Mouse (Mus musculus): Measurements from ENCODE around the gene Cldnd2.

Cldnd2 gene

DNA sequence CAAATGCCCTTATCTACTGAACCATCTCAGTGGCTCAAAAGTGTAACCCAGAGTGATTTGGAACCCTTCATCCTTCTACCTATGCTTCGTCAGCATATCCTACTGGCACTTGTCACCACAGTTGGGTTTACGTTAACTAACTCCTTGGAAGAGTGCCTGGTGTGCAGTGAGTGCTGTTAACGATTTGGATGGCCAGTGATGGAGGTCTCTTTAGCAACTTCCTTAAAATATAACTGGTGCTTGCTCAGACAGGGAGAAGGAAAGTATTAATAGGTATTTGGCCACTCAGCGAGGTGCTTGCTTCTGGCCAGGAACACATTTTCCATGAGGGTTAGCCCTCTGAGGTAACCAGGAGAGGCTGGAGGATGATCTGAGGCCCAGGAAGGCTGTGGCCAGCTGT is 7.2 kb downstream of the Cldnd2 start:
- DNase-seq (ENCODE audit: low spot score) = no peak

DNA sequence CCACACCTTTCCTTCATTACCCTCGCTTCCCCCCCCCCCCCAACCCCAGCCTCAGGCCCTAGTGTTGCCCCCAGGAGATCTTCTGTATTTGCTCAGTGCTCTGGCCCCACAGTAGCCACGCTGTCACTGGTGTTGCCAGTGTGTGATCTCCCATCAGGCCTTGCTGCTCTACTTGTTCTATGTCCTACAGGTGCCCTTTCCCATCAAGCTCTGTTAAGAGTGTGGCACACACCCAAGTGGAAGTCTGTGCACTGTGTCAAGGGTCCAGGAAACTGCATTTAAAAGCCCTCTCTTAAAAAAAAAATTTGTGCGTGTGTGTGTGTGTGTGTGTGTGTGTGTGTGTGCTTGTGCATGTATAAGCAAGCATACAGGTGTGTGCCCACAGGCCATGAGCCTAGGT is 7.7 kb downstream of the Cldnd2 start:
- DNase-seq (ENCODE audit: low spot score) = no peak

DNA sequence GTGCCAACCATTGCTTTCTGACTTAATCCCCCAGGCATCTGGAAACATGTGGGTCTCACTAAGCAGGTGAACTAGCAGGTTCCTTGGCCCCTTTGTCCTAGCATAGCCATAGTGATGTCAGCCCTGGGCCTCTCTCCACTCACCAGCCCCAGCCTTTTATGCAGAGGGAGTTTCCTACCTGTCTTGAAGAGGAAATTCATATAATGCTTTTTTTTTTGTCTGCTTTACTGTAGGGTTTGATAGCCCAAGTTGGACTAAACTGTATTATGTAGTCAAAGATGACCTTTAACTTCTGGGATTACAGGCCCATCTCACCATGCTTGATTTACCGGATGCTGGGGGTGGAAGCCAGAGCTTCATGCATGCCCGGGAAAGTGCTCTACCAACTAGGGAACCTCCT is 9.2 kb downstream of the Cldnd2 start:
- no peak for DNase-seq (ENCODE audit: low spot score)

DNA sequence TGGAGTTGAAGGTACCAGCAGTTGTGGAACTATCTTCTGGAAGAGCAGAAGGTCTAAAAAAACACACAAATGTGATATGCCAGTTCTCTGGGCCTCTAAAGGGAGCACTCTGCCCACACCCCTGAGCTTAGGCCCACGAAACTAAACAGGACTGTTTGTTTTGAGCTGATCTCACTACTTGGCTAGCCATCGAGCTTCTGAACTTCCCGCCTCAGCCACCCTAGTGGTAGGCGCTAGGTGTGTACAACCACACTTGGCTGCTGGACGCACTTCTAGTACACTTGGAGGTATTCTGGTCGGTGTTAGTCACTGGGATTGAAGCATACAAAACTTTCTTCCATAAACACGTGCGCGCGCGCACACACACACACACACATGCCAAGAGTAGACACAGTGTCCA is 11.1 kb downstream of the Cldnd2 start:
- DNase-seq (ENCODE audit: low spot score) = no peak

DNA sequence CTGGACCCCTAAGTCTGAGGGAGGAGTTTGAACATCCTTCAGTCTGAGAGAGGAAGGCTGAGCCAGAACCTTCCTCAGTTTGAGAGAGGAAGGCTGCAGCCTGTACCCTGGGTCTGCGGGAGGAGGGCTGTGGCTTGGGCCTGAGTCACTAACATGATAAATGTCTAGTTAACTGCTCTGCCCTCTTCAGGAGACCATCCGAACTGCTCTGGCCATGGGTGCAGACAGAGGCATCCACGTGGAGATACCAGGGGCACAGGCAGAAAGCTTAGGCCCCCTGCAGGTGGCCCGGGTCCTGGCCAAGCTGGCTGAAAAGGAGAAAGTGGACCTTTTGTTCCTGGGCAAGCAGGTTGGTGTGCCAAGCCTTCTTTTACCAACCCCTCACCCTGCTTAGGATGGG is 12.0 kb downstream of the Cldnd2 start:
- DNase-seq (ENCODE audit: low spot score) = no peak

DNA sequence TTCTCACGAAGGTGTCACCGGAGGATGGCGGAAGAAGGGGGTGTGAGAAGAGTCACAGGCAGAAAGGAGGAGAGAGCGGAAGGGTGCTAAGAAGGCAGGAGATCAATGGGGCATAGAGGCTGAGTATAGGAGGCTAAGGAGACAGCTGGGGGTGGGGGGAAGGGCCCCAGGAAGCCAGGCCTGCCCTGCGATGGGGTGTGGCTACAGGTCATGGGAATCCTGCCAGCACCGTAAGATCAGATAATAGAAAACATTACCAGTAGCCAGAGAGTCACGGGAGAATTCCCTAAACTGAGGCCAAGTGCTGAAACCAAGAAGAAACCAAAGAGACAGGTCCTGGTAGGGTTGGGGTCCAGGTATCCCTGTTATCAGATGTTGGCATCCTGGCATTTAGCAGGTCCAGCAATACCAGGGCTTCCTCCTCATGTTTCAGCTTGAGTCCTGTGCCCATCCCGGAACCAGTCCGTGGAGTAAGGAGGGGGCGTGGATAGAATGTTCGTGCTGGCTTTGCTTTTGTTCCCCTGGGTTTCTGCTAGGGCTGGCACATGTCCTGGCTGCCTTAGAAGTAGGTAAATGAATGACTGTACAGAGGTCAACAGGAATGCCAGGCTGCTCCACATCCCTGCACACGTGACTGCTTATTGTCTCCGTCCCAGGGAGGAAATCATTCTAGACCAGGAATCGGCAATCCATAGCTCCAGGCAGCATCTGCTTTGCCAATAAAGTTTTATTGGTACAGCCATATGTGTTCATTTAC is 13.2 kb downstream of the Cldnd2 start:
- DNase-seq (ENCODE audit: low spot score) = no peak

DNA sequence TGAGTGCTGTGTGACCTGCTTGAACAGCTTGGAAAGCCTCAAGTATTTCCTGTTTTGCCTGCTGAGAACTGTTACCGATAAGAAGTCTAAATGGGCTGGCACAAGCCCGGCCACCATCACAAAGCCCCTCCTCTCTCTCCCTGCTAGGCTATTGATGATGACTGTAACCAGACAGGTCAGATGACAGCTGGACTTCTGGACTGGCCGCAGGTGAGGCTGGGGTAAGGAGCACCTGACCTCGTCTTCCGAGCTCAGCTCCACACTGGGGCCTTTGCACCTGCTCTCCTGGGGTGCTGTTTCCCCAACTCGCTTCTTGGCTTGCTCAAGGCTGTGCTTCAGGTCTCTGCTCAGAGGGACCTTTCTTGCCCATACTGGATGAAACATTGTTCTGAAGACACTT is 13.8 kb downstream of the Cldnd2 start:
- no peak for DNase-seq (ENCODE audit: low spot score)

DNA sequence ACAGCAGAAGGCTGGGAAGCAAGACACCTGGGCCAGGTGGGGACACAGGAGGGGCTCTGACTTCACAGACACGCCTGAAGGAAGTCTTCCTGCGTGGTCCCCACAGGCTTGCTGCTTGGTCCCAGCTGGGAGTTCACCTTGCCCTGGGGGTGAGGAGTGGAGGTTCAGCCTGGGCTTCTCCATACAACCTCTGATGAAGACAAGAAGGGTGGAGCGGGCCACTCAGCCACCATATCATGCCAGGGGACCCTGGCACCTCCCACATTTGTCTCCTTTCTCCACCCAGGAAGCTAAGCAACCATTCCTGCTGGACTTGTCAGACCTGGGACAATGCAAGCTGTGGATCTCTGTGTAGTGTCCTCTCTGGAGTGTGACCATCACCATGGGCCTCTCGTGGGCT is 22.3 kb downstream of the Cldnd2 start, which contains the start of gene Vsig10l:
Gene Vsig10l (plus strand): TSS at position 301 of the 400 bp plus-strand sequence.
- no peak for DNase-seq (ENCODE audit: low spot score)

DNA sequence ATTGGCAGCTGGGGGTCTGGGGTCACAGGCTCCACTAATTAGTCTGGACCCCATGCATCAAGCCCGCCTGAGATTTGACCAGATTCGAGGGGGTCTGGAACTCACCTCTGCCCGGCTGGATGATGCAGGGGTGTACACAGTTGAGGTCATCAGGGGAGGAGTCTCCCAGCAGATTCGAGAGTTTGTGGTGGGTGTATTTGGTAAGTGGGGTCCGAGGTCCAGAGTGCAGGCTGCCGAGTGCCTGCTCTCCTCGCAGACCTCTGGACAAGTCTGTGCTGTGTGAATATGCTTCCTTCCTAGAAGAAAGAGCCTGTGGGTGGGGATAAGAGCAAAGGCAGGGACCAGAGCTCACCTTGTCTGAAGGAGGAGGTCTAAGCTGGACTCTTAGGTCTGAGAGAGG is 23.4 kb downstream of the Cldnd2 start:
- no peak for DNase-seq (ENCODE audit: low spot score)

DNA sequence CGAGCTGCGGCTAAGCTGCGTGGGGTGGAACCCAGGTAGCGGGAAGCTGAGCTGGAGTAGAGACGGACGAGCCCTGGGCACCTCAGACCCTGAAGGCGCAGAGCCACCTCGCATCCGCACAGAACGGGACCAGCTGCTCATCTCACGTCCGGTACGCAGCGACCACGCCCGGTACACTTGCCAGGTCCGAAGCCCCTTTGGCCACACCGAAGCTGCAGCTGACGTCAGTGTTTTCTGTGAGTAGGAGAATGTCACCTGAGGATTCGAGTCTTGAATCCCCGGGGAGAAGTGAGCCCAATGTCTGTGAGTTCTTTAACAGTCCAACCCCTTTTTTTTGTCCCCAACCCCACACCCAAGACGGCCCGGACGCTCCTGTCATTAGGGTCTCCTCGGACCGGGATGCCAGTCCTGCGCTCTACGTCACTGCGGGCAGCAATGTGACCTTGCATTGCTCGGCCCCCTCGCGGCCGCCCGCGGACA is 24.3 kb downstream of the Cldnd2 start:
- no peak for DNase-seq (ENCODE audit: low spot score)

DNA sequence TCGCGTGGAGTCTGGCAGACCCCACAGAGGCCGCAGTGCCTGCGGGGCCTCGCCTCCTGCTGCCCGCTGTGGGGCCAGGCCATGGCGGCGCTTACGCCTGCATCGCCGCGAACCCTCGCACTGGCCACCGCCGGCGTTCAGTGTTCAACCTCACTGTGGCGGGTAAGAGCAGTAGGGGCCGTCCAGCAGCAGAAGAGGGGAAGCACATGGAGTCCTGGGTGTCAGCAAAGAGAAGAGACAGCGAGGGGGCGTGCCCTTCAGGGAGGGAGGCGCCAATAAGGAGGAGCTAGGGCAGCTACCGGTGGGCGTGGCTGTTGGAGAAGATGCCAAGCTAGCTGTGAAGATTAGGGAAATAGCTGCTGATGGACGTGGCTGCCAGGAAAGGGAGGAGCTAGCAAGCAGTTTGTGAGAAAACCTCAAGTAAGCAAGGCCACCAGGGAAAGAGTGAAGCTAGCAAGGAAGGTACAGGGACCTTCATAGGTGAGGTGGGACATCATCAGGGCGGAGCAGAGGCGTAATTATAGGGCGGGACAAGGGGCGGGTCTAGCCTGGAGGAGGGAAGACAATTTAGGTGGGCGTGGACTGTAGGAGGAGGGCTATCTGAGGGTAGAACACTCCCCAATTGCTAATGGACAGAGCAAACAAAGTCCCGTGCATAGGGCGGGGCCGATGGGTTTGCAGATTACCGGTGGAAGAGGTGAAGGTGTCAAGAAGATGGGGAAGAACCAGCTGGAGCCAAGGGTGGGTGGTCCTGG is 24.9 kb downstream of the Cldnd2 start:
- DNase-seq (ENCODE audit: low spot score) = no peak

DNA sequence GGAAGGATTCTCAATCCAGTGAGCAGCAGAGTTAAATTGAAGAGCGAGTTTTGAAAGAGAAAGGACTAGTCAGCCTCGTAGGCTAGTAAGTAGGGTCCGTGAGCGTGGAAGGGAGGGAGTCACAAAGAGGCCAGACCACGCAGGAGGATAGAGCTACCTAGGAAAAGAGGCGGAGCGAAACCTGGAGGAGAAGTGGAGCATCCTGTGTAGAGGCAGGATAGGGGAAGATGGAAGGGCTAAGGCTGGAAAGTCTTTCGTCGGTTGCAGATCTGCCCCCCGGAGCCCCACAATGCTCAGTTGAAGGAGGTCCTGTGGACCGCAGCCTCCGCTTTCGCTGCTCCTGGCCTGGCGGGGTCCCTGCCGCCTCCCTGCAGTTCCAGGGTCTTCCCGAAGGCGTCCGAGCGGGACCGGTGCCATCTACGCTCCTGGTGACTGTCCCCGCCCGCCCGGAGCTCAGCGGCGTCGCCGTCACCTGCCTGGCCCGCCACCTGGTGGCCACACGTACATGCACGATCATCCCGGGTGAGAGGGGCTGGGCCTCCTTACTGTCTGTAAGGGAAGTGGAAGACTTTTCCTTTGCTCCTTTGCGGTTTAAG is 25.6 kb downstream of the Cldnd2 start:
- no peak for DNase-seq (ENCODE audit: low spot score)

DNA sequence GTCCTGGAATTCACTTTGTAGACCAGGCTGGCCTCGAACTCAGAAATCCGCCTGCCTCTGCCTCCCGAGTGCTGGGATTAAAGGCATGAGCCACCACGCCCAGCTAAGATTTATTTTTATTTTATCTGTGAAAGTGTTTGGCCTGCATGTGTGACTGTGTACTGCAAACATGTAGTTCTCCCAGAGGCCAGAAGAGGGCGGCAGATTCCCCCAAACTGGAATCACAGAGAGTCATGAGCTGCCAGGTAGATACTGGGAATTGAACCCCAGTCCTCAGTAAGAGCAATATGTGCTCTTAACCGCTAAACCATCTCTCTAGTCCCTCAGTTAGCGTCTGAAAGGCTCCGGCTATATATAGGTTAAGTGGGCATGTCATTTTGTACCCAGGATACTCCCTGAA is 29.8 kb downstream of the Cldnd2 start:
- no peak for DNase-seq (ENCODE audit: low spot score)

DNA sequence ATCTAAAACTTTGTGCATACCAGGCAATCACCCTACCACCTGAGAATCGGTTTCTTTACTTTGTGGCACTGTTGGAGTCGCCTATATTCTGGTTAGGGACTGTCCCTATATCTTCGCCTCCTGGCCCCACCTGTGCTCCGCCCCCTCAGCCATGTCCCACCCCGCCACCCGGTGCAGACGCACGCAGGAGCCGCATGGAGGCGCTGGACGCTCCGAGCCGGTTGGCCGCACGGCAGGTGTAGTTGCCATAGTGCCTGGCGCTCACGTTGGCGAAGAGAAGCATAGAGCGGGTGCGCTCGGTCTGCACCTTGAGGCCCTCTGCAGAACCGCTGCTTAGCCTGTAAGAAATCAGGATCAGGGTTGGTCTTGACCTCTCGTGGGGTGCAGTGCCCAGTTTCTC is 35.1 kb downstream of the Cldnd2 start:
- DNase-seq (ENCODE audit: low spot score) = no peak

DNA sequence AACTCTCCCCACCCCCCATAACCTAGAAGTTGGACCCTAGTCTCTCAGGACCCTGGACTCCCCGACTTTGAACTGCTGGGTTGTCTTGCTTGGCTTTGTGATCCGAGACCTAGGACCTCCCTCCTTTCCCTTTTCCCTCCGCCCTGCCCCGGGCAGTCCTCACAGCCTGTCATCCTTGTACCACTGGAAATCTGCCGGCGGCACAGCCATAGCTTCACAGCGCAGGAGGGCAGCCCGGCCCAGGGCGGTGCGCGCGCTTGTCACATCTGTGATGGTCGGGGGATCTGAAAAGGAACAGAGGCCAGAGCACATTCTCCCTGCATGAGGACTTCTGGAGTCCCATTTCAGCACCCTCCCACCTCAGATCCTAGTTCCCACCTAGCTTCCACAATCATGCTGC is 35.8 kb downstream of the Cldnd2 start:
- DNase-seq (ENCODE audit: low spot score) = no peak

DNA sequence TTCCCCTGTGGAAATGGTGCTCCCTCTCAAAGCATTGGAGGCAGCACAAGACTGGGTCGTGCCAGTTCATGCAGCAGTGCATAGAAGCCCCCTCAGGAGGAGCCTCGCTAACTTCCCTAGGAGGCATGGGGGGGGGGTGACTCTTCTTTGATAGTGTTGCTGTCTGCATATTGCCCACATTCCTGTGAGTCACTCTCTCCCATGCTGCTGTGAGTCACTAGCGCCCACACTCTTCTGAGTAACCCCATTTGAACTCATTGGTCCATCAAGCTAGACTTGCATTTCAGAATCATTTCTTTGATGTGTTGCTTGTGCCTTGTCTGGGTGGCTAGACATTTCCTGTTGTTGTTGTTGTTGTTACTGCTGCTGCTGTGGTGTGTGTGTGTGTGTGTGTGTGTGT is 40.6 kb downstream of the Cldnd2 start:
- no peak for DNase-seq (ENCODE audit: low spot score)

DNA sequence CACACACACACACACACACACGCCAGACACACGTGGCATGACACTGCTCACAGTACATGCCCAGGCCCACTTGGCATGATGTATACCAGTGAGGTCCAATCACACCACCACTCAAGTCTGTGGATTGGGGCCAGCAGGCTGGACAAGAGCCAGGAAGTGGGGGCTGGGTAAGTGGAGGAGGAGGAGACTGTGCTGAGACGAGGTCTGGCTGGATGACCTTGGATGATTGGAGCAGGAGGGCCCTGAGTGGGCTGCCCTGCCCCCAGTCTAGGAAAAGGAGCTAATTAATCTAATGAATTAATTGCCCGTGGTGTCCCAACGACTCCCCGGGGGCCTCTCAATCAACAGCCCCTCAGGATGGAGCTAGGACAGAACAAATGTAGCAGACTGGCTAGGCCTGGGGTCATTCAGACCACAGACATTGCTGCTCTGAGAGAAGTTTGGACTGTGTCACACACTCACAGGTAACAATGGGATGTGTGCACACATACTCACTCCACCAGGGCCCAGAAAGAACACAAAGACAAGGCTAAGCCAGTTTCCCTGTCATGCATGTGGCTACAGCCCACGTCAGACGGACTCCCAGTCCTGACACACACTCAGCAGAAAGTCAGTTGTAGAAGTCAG is 41.6 kb downstream of the Cldnd2 start:
- DNase-seq (ENCODE audit: low spot score) = no peak

DNA sequence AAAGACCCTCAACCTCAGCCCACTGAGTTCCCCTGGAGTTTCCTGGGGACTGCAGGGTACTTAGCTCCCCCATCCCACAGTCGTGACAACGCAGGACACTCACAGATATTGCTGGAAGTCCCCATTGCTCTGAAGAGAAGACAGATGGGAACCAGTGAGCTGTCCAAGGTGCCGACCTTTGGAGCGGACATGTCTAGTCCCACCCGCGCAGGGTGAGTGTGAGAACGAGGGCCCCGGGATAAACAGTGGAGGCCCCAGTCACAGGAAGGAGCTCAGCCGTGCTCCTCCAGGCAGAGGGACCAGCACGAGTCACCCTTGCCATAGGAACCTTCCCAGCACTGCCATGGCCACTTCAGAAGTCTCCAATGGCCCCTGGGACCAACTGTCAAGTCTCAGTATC is 42.7 kb downstream of the Cldnd2 start:
- DNase-seq (ENCODE audit: low spot score) = no peak

DNA sequence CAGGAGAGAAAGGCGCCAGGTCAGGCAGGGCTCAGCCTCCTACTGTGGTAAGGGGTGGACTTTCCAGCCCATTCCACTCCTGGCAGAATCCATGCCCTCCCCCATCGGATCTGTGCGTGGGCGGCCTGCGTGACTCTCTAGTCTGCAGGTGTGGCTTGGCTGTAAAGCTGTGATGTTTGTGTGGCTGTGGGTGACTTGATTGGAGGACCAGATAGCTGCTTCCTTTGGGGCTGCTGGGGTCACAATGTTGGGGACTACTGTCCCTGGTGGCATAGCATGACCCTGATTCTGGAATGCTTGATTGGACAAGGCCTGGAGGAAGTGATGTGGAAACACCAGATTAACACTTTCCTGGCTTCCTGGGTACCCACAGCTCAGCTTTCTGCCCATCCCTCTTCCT is 48.1 kb downstream of the Cldnd2 start:
- no peak for DNase-seq (ENCODE audit: low spot score)

DNA sequence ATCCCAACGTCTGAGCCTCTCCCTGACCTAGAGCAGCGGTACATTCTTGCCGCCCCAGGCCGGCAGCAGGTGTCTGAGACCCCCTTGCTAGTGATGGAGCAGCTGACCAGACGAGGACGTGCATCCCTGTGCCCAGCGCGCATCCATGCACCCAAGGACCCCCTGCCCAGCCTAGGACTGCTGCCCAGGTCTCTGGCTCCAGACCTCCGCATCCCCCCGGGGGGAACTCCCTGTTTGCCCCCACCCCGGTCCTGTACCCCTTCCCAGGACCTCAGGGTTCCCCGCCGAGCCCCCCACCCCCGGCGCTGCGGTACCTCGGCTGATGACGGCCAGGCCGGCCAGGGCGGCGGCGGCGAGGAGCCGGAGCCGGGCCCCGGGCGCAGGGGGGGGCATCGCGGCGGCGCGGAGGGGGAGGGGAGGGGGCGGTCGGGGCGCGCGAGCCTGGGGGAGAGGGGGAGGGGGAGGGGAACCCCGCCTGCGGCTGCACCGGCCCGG is 49.1 kb downstream of the Cldnd2 start, which contains the start of gene Iglon5:
Gene Iglon5 (minus strand): TSS at position 445 of the 495 bp plus-strand sequence.
- DNase-seq (ENCODE audit: low spot score) = no peak

DNA sequence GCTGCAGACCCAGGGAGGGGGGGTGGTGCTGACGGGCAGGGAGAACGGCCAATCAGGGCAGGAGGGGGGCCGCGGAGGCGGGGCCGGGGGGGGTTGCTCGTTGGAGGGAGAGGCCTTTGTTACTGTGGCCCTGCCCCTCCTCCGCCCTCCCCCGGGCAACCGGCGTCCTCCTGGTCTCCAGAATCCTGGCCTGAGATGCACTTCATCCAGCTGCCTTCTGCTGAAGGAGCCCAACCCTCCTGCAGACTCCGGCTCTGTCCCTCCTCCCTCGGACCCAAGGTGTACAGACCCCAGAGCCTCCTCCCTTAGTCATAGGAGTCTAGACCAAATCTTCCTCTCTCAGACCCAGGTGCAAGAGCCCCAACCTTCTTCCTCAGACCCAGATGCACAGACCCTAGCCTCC is 49.6 kb downstream of the Cldnd2 start:
- DNase-seq (ENCODE audit: low spot score) = no peak

DNA sequence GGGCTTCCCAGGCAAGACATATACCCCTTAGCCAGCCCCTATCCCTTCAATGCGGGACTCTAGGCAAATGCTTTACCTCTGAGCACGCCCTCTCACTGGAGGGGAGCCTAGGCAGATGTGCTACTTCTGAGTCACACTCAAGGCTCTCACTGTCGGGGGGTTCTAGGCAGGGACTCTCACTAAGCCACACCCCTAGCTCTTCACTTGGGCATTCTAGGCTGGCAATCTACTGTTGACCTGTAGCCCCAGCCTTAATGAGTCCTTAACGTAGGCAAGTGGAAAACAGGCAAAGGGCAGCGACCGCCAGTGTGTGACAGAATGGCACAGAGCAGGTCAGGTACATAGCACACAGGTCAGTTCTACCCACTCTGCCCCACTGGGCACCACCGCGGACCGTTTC is 50.3 kb downstream of the Cldnd2 start:
- no peak for DNase-seq (ENCODE audit: low spot score)
